Mouse (Mus musculus) neural tube, embryonic 14.5 days (tissue): ENCODE results near the gene Psat1. TPM values are rescaled to one million over a fixed set of nuclear protein-coding genes. Genes with fewer than 3 reads are reported as not detected.

Source experiments
- ATAC-seq: fragments of 200-750 bp; cut with Nextera tagmentation; 2 replicates; pipeline ENCODE4 v1.8.0; 2017; ENCODE audit warnings: low read depth, mild to moderate bottlenecking, moderate TSS enrichment, moderate library complexity
- H3K27ac ChIP-seq: fragments of 300-500 bp; sonication (generic); 2 replicates; pipeline ENCODE4 v1.5.1; 2014; ENCODE audit warnings: low read depth, mild to moderate bottlenecking, control low read depth, low read length, moderate library complexity, mixed read lengths
- H3K27me3 ChIP-seq: fragments of 300-500 bp; sonication (generic); 2 replicates; pipeline ENCODE4 v1.6.1; 2014; ENCODE audit warnings: low read length; ENCODE audit not compliant: control insufficient read depth, insufficient read depth
- H3K36me3 ChIP-seq: fragments of 300-500 bp; sonication (generic); 2 replicates; pipeline ENCODE4 v1.6.1; 2014; ENCODE audit warnings: low read length, mixed read lengths; ENCODE audit not compliant: control insufficient read depth, insufficient read depth
- H3K4me1 ChIP-seq: fragments of 300-500 bp; sonication (generic); 2 replicates; pipeline ENCODE4 v1.6.1; 2014; ENCODE audit warnings: low read length; ENCODE audit not compliant: control insufficient read depth, insufficient read depth
- H3K4me2 ChIP-seq: fragments of 300-500 bp; sonication (generic); 2 replicates; pipeline ENCODE4 v1.6.1; 2014; ENCODE audit warnings: mild to moderate bottlenecking, low read depth, low read length, control low read depth
- H3K4me3 ChIP-seq: fragments of 300-500 bp; sonication (generic); 2 replicates; pipeline ENCODE4 v1.5.1; 2014; ENCODE audit warnings: low read depth, low read length, control low read depth, mixed read lengths
- H3K9ac ChIP-seq: fragments of 300-500 bp; sonication (generic); replicated peaks from 2 replicates; pipeline ENCODE4 v1.6.1; 2014; ENCODE audit warnings: low read depth, mild to moderate bottlenecking, control low read depth, low read length, mixed read lengths
- H3K9me3 ChIP-seq: fragments of 300-500 bp; sonication (generic); 2 replicates; pipeline ENCODE4 v1.6.1; 2016; ENCODE audit warnings: low read length; ENCODE audit not compliant: control insufficient read depth
- WGBS: fragments of 180-500 bp; shearing (Covaris S2); extraction: QIAGEN DNeasy Blood & Tissue Kit; methylation state at CpG from one replicate; pipeline ENCODE4 v1.1.7; 2014; 5-methylcytosine and 5-hydroxymethylcytosine counted together
- polyA plus RNA-seq: library from polyadenylated mRNA; unstranded; fragments of >200 nt; fragmentation: Nextera tagmentation; extraction: Ambion mirVana; gene quantifications from 2 replicates; pipeline ENCODE4 v1.2.1, GENCODE M21; 2014

Psat1 gene
- polyA plus RNA-seq, 1 experiment from 2014 or later = 65.9 TPM

GRCm38 (mm10) chr19:15965082-15965481, 17.9 kb upstream of the Psat1 start:
- Histone ChIP-seq H3K4me1 (no peaks in the 10 kb centered on the region), H3K36me3 (peaks cover 39% of the 10 kb centered on the region), H3K27ac (no peak overlapping the region), H3K27me3 (no peaks in the 10 kb centered on the region), H3K4me2 (no peak overlapping the region), H3K9ac (no peak overlapping the region), H3K9me3 (no peaks in the 10 kb centered on the region), H3K4me3 (no peak overlapping the region)
- WGBS = 60% methylated on average over 3 of the region's 3 CpGs
- ATAC-seq = peak; percentile 84; the same call in 1 of the 2 replicates

- Histone ChIP-seq H3K27me3 (no peaks in the 10 kb centered on the region), H3K4me1 (no peaks in the 10 kb centered on the region), H3K9me3 (no peaks in the 10 kb centered on the region), H3K9ac (no peak overlapping the region), H3K4me3 (no peak overlapping the region), H3K27ac (no peak overlapping the region), H3K36me3 (peaks cover 35% of the 10 kb centered on the region), H3K4me2 (no peak overlapping the region)
- 89% methylated on average over 7 of the region's 7 CpGs for WGBS
- ATAC-seq = no peak
Measured at GRCm38 (mm10) chr19:15964533-15964932, 17.4 kb upstream of the Psat1 start.

GRCm38 (mm10) chr19:15963011-15963695, 16.0 kb upstream of the Psat1 start:
- Histone ChIP-seq H3K9me3 (no peaks in the 10 kb centered on the region), H3K4me2 (no peak overlapping the region), H3K27me3 (no peaks in the 10 kb centered on the region), H3K9ac (no peak overlapping the region), H3K4me3 (no peak overlapping the region), H3K36me3 (peaks cover 35% of the 10 kb centered on the region), H3K27ac (no peak overlapping the region), H3K4me1 (no peaks in the 10 kb centered on the region)
- no peak for ATAC-seq
- 87% methylated on average over 17 of the region's 17 CpGs for WGBS

- Histone ChIP-seq H3K9me3 (no peaks in the 10 kb centered on the region), H3K9ac (no peak overlapping the region), H3K4me3 (no peak overlapping the region), H3K4me2 (no peak overlapping the region), H3K36me3 (peaks cover 35% of the 10 kb centered on the region), H3K27me3 (no peaks in the 10 kb centered on the region), H3K27ac (no peak overlapping the region), H3K4me1 (no peaks in the 10 kb centered on the region)
- WGBS = 89% methylated on average over 13 of the region's 13 CpGs
- ATAC-seq = no peak
Measured at GRCm38 (mm10) chr19:15962313-15962712, 15.2 kb upstream of the Psat1 start.

GRCm38 (mm10) chr19:15950225-15950624, 3.1 kb upstream of the Psat1 start:
- WGBS = 66% methylated on average over 3 of the region's 3 CpGs

GRCm38 (mm10) chr19:15948867-15949266, 1.7 kb upstream of the Psat1 start:
- Histone ChIP-seq H3K27me3 (no peaks in the 10 kb centered on the region), H3K27ac (no peak overlapping the region), H3K9ac (no peak overlapping the region), H3K4me1 (no peaks in the 10 kb centered on the region), H3K4me3 (no peak overlapping the region), H3K36me3 (no peaks in the 10 kb centered on the region), H3K4me2 (no peak overlapping the region), H3K9me3 (no peaks in the 10 kb centered on the region)
- WGBS = 97% methylated on average over 1 of the region's 1 CpGs
- no peak for ATAC-seq

More at GRCm38 (mm10) chr19:15950225-15950624, 3.1 kb upstream of the Psat1 start:
- no peak for ATAC-seq
- no peaks in the 10 kb centered on the region for H3K4me1 ChIP-seq
- H3K27me3 ChIP-seq = no peaks in the 10 kb centered on the region
- peaks cover under 1% of the 10 kb centered on the region; the same call in 1 of the 2 replicates for H3K36me3 ChIP-seq
- H3K4me2 ChIP-seq = no peak overlapping the region
- no peak overlapping the region for H3K9ac ChIP-seq
- H3K9me3 ChIP-seq = no peaks in the 10 kb centered on the region
- H3K27ac ChIP-seq = no peak overlapping the region
- H3K4me3 ChIP-seq = no peak overlapping the region

GRCm38 (mm10) chr19:15948426-15948825, 1.3 kb upstream of the Psat1 start:
- Histone ChIP-seq H3K9ac (no peak overlapping the region), H3K4me3 (no peak overlapping the region), H3K27me3 (no peaks in the 10 kb centered on the region), H3K4me2 (no peak overlapping the region), H3K9me3 (no peaks in the 10 kb centered on the region), H3K4me1 (no peaks in the 10 kb centered on the region), H3K27ac (no peak overlapping the region), H3K36me3 (no peaks in the 10 kb centered on the region)
- 89% methylated on average over 7 of the region's 7 CpGs for WGBS
- no peak for ATAC-seq

GRCm38 (mm10) chr19:15946663-15947062, 474 bp downstream of the Psat1 start:
- Histone ChIP-seq H3K27me3 (no peaks in the 10 kb centered on the region), H3K4me2 (no peak overlapping the region), H3K36me3 (no peaks in the 10 kb centered on the region), H3K9ac (no peak overlapping the region), H3K4me1 (no peaks in the 10 kb centered on the region), H3K9me3 (no peaks in the 10 kb centered on the region), H3K27ac (no peak overlapping the region), H3K4me3 (no peak overlapping the region)
- WGBS = 69% methylated on average over 10 of the region's 10 CpGs
- ATAC-seq = no peak

GRCm38 (mm10) chr19:15943117-15943423, 4.1 kb downstream of the Psat1 start:
- H3K4me1 ChIP-seq = no peaks in the 10 kb centered on the region
- WGBS = 77% methylated on average over 7 of the region's 7 CpGs
- ATAC-seq = no peak

More at GRCm38 (mm10) chr19:15943117-15943423, 4.1 kb downstream of the Psat1 start:
- Histone ChIP-seq H3K36me3 (no peaks in the 10 kb centered on the region), H3K27me3 (no peaks in the 10 kb centered on the region), H3K9me3 (no peaks in the 10 kb centered on the region), H3K4me3 (no peak overlapping the region), H3K9ac (no peak overlapping the region), H3K4me2 (no peak overlapping the region), H3K27ac (no peak overlapping the region)
